Mouse (Mus musculus): ENCODE data around the gene Arhgap23.

The Arhgap23 gene

GRCm38 (mm10) chr11:97415330-97415711 lies at the start of gene Arhgap23:
TSS of gene Arhgap23 (plus strand) at chr11:97415533.
- peak; percentile 89 for DNase-seq (ENCODE audit: low spot score)

GRCm38 (mm10) chr11:97365556-97365955 lies 49.8 kb upstream of the Arhgap23 start:
- DNase-seq (ENCODE audit: low spot score) = no peak

GRCm38 (mm10) chr11:97368501-97368900 lies 46.8 kb upstream of the Arhgap23 start:
- DNase-seq (ENCODE audit: low spot score) = no peak

- no peak for DNase-seq (ENCODE audit: low spot score)
These were observed 44.8 kb upstream of the Arhgap23 start for GRCm38 (mm10) chr11:97370329-97371091.

- DNase-seq (ENCODE audit: low spot score) = no peak
These were observed 43.0 kb upstream of the Arhgap23 start for GRCm38 (mm10) chr11:97372159-97372864.

GRCm38 (mm10) chr11:97373402-97373801 lies 41.9 kb upstream of the Arhgap23 start:
- DNase-seq (ENCODE audit: low spot score) = no peak

GRCm38 (mm10) chr11:97380036-97380435 lies 35.3 kb upstream of the Arhgap23 start:
- DNase-seq (ENCODE audit: low spot score) = no peak

- no peak for DNase-seq (ENCODE audit: low spot score)
These were observed 32.3 kb upstream of the Arhgap23 start for GRCm38 (mm10) chr11:97383017-97383416.

GRCm38 (mm10) chr11:97383764-97384163 lies 31.6 kb upstream of the Arhgap23 start:
- DNase-seq (ENCODE audit: low spot score) = no peak

- DNase-seq (ENCODE audit: low spot score) = no peak
These were observed 27.5 kb upstream of the Arhgap23 start for GRCm38 (mm10) chr11:97387811-97388210.

- no peak for DNase-seq (ENCODE audit: low spot score)
These were observed 26.2 kb upstream of the Arhgap23 start for GRCm38 (mm10) chr11:97389127-97389526.

- DNase-seq (ENCODE audit: low spot score) = no peak
These were observed 21.7 kb upstream of the Arhgap23 start for GRCm38 (mm10) chr11:97393658-97394057.

GRCm38 (mm10) chr11:97394146-97394545 lies 21.2 kb upstream of the Arhgap23 start:
- no peak for DNase-seq (ENCODE audit: low spot score)

GRCm38 (mm10) chr11:97398506-97398905 lies 16.8 kb upstream of the Arhgap23 start:
- DNase-seq (ENCODE audit: low spot score) = no peak

GRCm38 (mm10) chr11:97399958-97400710 lies 15.2 kb upstream of the Arhgap23 start:
- DNase-seq (ENCODE audit: low spot score) = peak; percentile 93

- DNase-seq (ENCODE audit: low spot score) = peak; percentile 54
These were observed 14.3 kb upstream of the Arhgap23 start for GRCm38 (mm10) chr11:97401082-97401481.

- no peak for DNase-seq (ENCODE audit: low spot score)
These were observed 13.5 kb upstream of the Arhgap23 start for GRCm38 (mm10) chr11:97401686-97402435.

- DNase-seq (ENCODE audit: low spot score) = no peak
These were observed 12.6 kb upstream of the Arhgap23 start for GRCm38 (mm10) chr11:97402746-97403145.

GRCm38 (mm10) chr11:97403614-97404183 lies 11.6 kb upstream of the Arhgap23 start:
- DNase-seq (ENCODE audit: low spot score) = no peak

- peak; percentile 72 for DNase-seq (ENCODE audit: low spot score)
These were observed 11.1 kb upstream of the Arhgap23 start for GRCm38 (mm10) chr11:97404184-97404760.

GRCm38 (mm10) chr11:97404761-97405190 lies 10.6 kb upstream of the Arhgap23 start:
- DNase-seq (ENCODE audit: low spot score) = peak; percentile 63
